Mouse (Mus musculus): ENCODE results near the gene Btbd3.

DNA sequence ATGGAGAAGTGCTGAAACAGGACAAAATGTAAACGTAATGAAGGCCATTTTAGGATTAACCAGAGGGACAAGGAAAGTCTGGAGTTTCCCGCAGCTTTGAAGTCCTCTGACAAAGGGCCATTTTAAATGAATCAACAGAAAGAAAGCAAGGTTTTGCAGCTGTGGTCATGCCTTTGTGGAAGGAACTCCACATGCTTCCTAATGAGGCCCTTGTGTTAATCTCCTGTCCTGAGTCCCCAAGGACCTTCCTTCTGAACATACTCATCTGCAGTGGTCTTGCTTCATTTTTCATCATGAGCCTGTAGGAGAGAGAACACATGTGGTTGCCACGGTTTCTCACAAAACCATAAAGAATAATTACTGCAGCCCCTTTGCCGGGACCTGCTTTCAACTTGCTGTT is 275.6 kb downstream of the Btbd3 start:
- TF ChIP-seq CTCF (IDR thresholded peaks at IDR 0.05; ENCODE audit: low read depth, low read length): no peak
- TF ChIP-seq GATA1 (IDR thresholded peaks at IDR 0.05; ENCODE audit: borderline replicate concordance, low read length): no peak
- no peak for TF ChIP-seq TAL1 (conservative IDR thresholded peaks at IDR 0.05; ENCODE audit: low read depth, low read length)

Measured in G1E (cell line).